Mouse (Mus musculus) right cerebral cortex, postnatal 10 days (tissue): ENCODE measurements around the gene Xkr8.
"Not testable (repeated sequence)": the region's sequence is repeated elsewhere in the genome, so short reads cannot be mapped to it uniquely, and the experiment has no call there.

Source experiments
- DNase-seq, 2 experiments: peaks; one replicate each; pipeline ENCODE4 v3.0.0; 2021; ENCODE audit warnings: low spot score in 2 of 2

Xkr8 gene

GRCm38 (mm10) chr4:132732148-132732684 lies at the start of gene Xkr8:
Gene Xkr8 (minus strand): TSS chr4:132732546.
- DNase-seq: peak; percentile 76 to 87

GRCm38 (mm10) chr4:132780288-132780687 lies 47.9 kb upstream of the Xkr8 start:
- no peak for DNase-seq

DNA sequence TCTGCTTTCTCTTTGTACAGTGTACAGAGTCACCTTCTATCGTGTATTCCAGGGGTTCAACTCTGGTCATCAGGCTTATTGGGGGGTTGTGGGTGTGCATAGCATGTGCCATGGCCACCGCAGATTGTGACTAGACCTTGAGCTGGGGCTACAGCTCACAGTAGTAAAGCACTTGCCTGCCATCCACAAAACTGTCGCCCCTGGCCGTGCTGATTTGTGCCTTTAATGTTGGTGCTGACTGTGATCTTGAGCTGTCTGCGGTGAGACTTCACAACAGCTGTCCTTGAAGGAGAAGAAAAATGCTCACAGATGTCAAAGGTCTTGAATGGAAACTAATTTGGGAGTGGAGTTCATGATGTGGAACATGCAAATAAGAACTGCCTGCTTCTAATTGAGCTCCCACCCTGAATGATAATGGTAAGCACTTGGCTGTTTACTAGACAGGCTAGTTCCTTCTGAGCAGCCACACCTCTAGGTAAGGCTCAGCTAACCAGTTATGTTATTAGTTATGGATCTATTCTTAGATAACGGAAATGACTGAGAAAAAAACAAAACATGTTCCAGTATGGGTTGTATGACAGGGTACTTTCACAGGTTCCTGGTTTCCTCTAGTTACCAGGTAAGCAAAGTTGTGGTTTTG lies 46.3 kb upstream of the Xkr8 start:
- no peak for DNase-seq

- DNase-seq: peak; percentile 73 to 83
Measured at GRCm38 (mm10) chr4:132776764-132777163, 44.4 kb upstream of the Xkr8 start.

- no peak for DNase-seq
Measured at GRCm38 (mm10) chr4:132774905-132775304, 42.6 kb upstream of the Xkr8 start.

- DNase-seq: no peak
Measured at GRCm38 (mm10) chr4:132771776-132772175, 39.4 kb upstream of the Xkr8 start.

DNA sequence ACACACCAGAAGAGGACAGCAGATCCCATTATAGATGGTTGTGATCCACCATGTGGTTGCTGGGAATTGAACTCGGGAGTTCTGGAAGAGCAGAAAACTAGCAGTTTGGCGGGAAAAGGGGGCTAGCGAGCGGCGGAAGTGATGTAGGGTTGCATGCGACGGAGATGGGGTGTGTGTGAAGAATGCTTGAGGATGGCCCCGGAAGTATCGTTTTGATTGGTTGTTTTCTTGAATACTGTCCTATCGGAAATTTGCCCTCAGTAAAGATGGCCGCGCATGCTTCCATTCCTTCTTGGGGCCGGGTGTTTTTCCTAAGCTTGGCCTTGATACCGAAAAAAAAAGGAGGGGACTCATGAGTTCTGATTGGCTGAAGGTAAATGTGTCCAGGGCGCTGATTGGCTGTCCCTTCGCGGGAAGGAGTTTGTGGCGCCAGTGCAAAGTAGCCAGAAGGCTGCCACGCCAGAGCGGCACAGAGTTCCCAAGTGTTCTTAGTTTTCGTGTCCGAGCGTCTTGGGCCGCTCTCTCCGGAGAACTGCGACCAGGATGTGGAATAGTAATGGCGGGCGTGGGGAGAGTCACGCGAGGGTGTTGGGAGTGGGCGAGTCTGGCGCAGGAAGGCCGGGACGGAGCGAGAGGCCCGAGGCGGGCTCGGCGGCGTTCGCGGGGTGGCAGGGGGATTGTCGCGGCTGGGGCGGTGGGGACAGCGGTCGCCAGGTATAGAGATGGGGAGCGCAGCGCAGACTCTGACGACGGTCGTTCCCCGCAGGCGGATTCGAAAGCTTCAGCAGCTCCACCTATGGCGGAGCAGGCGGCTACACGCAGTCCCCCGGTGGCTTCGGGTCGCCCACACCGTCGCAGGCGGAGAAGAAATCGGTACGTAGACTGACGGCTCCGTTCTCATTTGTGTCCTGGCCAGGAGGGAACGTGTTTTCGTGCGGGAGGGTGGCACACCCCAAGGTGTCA lies 35.8 kb upstream of the Xkr8 start, which contains the start of gene Rpa2:
Rpa2 (plus strand) TSS at position 419 of the 963 bp plus-strand sequence.
- peak; percentile 100 for DNase-seq

- DNase-seq: not testable (repeated sequence)
Measured at GRCm38 (mm10) chr4:132763125-132763524, 30.8 kb upstream of the Xkr8 start.

- no peak for DNase-seq
Measured at GRCm38 (mm10) chr4:132762602-132763001, 30.3 kb upstream of the Xkr8 start.

GRCm38 (mm10) chr4:132760296-132760695 lies 27.9 kb upstream of the Xkr8 start:
- no peak for DNase-seq

GRCm38 (mm10) chr4:132757633-132758351 lies 25.4 kb upstream of the Xkr8 start:
- DNase-seq: no peak

DNA sequence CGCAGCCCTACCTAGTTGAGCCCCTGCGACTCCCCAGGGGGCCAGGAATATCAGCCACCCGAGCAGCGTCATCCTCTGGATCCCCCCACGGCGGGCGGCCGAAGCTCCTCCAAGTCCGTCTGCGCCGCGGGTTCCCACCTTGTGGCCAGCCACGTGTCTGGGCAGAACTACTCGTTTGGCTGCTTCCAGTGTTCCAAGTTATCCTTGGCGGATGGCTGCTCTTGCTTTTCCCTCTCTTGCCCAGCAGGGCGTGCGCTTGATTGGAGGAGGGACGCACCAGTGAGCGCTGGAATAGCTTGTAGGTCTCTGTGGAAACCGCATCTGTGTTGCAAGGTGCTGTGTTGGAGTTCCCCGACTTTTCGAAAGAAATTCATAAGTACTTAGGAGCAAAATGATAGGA lies 24.6 kb upstream of the Xkr8 start, which contains the start of gene Smpdl3b:
Smpdl3b (minus strand) TSS at position 279 of the 400 bp plus-strand sequence.
- DNase-seq: peak; percentile 85 to 88

- no peak for DNase-seq
Measured at GRCm38 (mm10) chr4:132752992-132753391, 20.6 kb upstream of the Xkr8 start.

GRCm38 (mm10) chr4:132749258-132749982 lies 17.1 kb upstream of the Xkr8 start:
- DNase-seq: no peak

GRCm38 (mm10) chr4:132748778-132749177 lies 16.4 kb upstream of the Xkr8 start:
- no peak for DNase-seq

DNA sequence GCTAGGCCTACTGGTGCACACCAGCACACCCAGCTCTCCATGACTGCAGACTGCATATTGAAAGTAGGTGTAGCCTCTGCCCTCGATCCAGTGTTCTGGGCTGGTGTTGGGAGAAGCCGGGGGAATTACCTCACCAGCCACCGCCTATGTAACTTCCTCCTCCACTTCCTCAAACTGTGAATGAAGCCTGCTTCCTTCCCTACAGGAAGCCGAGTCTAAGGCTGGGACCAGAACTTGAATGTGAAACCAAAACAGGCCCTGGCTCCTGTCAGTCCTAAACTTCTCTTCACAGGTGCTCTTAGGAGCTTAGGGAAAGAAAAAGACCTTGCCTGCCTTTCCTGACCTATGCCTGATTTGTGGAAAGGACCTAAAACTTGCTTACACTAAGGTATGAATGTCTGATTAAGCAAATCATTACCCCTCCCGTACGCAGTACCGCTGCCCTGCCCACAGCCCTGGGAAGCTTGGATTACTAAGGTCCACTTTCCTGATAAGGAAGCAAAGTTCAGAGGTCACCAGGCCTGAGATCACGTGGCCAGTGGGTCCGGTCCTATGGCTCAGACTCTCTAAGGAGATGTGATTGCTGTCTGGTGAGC lies 15.4 kb upstream of the Xkr8 start:
- no peak for DNase-seq

GRCm38 (mm10) chr4:132746911-132747517 lies 14.7 kb upstream of the Xkr8 start:
- DNase-seq: no peak

DNA sequence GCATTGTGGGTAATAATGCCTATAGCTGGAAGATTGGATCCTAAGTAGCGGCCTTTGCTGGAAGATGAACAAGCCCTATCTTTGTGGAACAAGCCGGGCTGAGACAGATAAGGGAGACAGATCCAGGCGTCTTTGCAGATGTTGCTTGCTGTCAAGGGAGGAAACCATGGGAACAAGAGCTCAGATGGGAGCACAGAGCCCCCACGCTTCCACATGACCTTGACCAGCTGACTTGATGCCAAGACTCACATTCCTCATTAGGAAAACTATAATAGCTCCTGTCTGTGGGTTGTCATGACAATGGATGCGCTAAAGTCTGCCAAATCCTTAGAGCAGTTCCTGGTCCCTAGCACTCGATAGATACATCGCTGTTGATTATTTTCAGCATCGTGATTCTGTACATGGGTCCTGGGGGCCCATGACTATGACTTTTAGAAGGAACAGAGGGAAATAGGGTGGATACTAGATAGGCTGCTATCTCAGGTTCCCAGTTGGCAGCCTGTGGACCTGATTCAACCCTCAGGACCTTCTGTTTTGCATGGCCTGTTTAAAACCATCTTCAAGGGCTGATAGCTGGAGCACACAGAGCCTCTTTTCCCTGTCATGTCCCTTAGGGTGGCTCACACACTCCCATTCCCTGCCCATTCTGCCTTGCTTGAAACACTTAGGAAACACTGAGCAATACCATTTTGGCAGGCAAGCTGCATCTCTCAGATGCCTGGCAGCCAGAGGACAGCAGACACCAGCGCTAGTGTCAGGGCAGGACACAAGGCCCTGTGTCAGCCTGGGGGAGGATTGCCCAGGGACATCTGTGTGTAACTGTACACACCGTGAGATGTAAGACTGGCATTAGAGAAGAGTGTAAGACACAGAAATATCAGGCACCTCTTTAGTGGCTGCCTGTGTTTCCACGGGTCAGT lies 11.9 kb upstream of the Xkr8 start:
- peak; percentile 75 to 92 for DNase-seq

DNA sequence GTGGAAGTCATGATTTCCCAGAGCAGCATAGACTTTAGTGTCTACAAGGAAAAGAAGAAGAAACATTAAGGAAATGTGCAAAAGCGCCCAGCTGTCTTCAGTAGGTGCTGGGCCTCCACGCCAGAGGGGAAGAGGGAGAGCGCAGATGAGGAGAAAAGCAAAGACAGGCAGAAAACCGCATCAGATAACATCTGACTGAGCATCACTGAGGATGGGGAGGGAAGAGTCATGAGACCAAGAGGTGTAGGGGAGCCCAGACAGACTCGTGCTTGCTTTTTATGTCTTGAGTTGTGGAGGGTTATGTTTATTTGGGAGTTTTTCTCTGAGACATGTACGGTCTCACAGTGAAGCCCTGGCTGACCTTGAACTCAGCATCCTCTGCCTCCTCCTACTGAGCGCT lies 9.1 kb upstream of the Xkr8 start:
- no peak for DNase-seq
